Mouse (Mus musculus) inflammation-experienced regulatory T-cells, adult 16 weeks (primary cell): Measurements from ENCODE around the gene Cd300ld. TPM values are rescaled to one million over a fixed set of nuclear protein-coding genes. Genes with fewer than 3 reads are reported as not detected.

Experiments
- polyA plus RNA-seq: library from polyadenylated mRNA; unstranded; fragments of 100-300 nt; shearing (Covaris generic); gene quantifications from one replicate; pipeline ENCODE4 v1.2.1, GENCODE M21; 2017

The Cd300ld gene
- polyA plus RNA-seq: 0.79 TPM

DNA sequence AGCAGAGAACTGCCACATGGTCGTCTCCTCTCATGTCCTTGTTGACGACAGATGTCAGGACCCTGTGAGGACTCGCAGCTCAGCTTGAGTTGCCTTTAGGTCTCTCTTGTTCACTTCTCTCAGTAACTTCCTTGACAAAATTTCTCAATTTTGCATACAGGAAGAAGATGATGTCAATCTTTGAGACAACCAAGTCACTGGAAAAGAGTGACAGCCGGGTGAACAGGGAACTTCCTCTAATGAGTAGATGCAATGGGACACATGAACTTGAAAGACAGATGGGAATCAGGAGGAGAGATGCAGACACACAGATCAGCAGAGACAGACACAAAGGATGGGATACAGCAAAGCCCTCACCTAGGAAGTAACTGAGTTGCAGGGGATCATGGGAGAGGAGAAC, at the start of gene Cd300ld:
Gene Cd300ld (minus strand): TSS at position 130 of the 400 bp plus-strand sequence.

DNA sequence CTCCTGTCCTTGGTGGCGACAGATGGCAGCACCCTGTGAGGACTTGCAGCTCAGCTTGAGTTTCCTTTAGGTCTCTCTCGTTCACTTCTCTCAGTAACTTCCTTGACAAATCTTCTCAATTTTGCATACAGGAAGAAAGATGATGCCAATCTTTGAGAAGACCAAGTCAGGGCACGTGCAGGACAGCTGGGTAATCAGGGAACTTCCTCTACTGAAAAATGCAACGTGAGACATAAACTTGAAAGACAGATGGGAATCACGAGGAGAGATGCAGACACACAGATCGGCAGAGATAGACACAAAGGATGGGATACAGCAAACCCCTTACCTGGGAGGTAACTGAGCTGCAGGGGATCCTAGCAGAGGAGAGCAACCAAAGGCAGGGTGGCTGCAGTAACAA, 47.9 kb upstream of the Cd300ld start, which contains the start of gene Cd300ld5:
Gene Cd300ld5 (minus strand): TSS at position 101 of the 400 bp plus-strand sequence.

DNA sequence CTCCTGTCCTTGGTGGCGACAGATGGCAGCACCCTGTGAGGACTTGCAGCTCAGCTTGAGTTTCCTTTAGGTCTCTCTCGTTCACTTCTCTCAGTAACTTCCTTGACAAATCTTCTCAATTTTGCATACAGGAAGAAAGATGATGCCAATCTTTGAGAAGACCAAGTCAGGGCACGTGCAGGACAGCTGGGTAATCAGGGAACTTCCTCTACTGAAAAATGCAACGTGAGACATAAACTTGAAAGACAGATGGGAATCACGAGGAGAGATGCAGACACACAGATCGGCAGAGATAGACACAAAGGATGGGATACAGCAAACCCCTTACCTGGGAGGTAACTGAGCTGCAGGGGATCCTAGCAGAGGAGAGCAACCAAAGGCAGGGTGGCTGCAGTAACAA, 37.2 kb upstream of the Cd300ld start, which contains the start of gene Cd300ld4:
Gene Cd300ld4 (minus strand): TSS at position 101 of the 400 bp plus-strand sequence.

DNA sequence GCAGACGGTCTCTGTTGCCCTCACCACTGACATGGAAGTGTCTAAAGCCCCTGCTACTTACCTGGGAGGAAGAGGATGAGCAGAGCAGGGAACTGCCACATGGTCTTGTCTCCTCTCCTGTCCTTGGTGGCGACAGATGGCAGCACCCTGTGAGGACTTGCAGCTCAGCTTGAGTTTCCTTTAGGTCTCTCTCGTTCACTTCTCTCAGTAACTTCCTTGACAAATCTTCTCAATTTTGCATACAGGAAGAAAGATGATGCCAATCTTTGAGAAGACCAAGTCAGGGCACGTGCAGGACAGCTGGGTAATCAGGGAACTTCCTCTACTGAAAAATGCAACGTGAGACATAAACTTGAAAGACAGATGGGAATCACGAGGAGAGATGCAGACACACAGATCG, 26.4 kb upstream of the Cd300ld start, which contains the start of gene Cd300ld2:
Gene Cd300ld2 (minus strand): TSS at position 101 of the 400 bp plus-strand sequence.

DNA sequence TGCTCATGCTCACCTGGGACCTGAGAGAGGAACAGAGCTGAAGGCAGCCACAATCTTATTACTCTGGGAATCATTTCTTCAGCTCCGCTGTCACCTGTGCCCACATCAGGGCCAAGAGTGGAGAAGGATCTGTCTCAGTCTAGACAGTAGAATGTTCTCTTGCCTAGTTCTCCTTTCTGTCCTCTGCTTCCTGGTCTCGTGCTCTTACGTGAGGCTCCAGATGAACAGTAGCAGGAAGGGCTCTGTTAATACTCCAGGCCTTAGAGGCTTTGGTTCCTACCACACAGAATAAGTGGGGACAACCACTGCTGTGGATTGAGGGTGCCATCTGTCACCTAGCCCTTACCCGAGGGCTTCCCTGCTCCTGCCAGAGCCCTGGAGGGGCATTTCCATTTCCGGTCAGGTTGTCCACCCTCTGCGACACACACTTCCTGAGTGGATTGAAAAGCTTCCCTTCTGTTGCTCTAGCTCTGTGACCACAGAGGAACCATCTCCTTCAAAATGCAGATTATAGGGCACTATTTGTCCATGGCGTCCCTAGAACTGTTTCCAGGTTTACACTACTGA, 11.8 kb upstream of the Cd300ld start, which contains the start of gene Cd300c2:
Gene Cd300c2 (minus strand): TSS at position 407 of the 567 bp plus-strand sequence.

DNA sequence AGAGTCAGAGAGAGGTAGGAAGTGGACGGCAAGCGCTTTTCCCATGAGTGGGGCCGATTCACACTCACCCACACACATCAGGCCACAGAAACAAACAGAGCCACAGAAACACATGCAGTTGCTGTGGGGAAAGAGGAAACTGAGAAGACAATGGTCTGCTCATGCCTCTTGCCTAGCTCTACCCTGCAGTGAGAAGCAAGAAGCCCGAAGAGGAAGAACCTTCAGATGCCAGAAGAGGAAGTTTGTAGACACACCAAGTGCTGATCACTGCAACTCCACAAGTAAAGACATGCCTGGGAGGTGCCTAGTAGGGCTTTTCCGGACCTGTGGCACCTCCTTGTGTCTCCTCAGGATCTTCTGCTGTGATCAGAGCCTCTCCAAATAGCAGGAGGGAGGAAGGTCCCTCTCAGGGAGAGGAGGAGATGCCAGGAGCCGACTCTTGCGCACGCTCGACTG, 20.9 kb downstream of the Cd300ld start, which contains the start of gene Cd300c:
Gene Cd300c (minus strand): TSS at position 406 of the 456 bp plus-strand sequence.

DNA sequence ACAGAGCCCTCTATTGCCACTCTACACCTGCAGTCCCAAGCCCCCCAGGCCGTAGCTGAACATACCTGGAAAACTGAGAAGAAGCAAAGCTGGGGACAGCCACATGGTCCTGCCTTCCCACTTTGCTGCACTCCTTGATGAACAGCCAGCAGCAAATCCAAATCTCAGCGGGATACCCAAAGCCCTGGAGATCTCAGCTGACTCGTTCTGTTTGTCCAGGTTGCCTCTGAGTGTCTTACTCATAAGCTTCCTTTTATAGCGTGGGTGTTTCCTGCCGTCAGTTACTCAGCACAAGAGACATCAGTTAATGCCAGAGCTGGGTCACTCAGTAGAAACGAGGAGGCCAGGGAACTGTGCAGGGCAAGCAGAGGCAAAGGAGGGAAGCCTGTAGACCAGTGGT, 55.6 kb downstream of the Cd300ld start, which contains the start of gene Cd300lb:
Gene Cd300lb (minus strand): TSS at position 243 of the 400 bp plus-strand sequence.

Other genes with a start within 250 kb of the Cd300ld start
- 0.15 TPM for gene Kif19a, start 224.5 kb downstream of the Cd300ld start, polyA plus RNA-seq
- not detected for gene Btbd17, start 194.0 kb downstream of the Cd300ld start, polyA plus RNA-seq
- not detected for gene Gpr142, start 191.0 kb downstream of the Cd300ld start, polyA plus RNA-seq
- gene Gprc5c, start 138.8 kb downstream of the Cd300ld start, polyA plus RNA-seq: 0.20 TPM
- gene Cd300a, start 99.9 kb downstream of the Cd300ld start, polyA plus RNA-seq: 1.3 TPM
- 0.32 TPM for gene Cd300lb, start 55.5 kb downstream of the Cd300ld start, polyA plus RNA-seq
- gene Cd300c, start 20.8 kb downstream of the Cd300ld start, polyA plus RNA-seq: not detected
- gene Cd300c2, start 12.0 kb upstream of the Cd300ld start, polyA plus RNA-seq: 1.5 TPM
- not detected for gene Cd300ld2, start 26.3 kb upstream of the Cd300ld start, polyA plus RNA-seq
- not detected for gene Cd300ld4, start 37.1 kb upstream of the Cd300ld start, polyA plus RNA-seq
- gene Cd300ld5, start 47.8 kb upstream of the Cd300ld start, polyA plus RNA-seq: not detected
- not detected for gene Cd300ld3, start 58.5 kb upstream of the Cd300ld start, polyA plus RNA-seq
- 1.2 TPM for gene Cd300e, start 72.3 kb upstream of the Cd300ld start, polyA plus RNA-seq
- gene Rab37, start 101.5 kb upstream of the Cd300ld start, polyA plus RNA-seq: 248 TPM
- gene Cd300lf, start 144.1 kb upstream of the Cd300ld start, polyA plus RNA-seq: 2.1 TPM
- 595 TPM for gene Slc9a3r1, start 173.4 kb upstream of the Cd300ld start, polyA plus RNA-seq
- gene Tmem104, start 197.6 kb upstream of the Cd300ld start, polyA plus RNA-seq: 18.1 TPM
- gene Nat9, start 197.9 kb upstream of the Cd300ld start, polyA plus RNA-seq: 15.8 TPM